Mouse (Mus musculus): ENCODE measurements around the gene Trim52. TPM values are rescaled to one million over a fixed set of nuclear protein-coding genes. Genes with fewer than 3 reads are reported as not detected.

Gene Trim52
- polyA plus RNA-seq, 1 experiment from 2014 or later = not detected

DNA sequence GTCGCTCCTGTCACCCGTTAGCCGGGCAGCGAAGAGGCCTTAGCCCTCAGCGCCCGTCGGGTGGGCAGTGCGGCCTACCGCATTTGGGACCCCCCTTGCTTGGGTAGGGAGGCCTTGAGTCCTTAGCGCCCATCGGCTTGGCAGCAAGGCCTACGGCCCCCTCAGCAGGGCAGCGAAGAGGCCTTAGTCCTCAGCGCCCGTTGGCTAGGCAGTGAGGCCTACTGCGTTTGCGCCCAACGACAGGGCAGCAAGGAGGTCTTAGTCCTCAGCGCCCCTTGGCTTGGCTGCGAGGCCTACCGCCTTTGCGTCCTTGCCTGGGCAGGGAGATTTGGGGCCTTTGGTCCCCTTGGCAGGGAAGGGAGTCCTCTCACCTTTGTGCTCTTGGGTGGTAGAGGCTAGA, 427 bp downstream of the Trim52 start:
- H3K27ac ChIP-seq (ENCODE audit: low read length) = no peak overlapping the region
- H3K4me1 ChIP-seq (ENCODE audit: insufficient read depth, low read depth, low read length) = no peaks in the 10 kb centered on the region
- no peak overlapping the region for H3K4me2 ChIP-seq (replicated peaks; ENCODE audit: low read depth, low read length)
- ATAC-seq (no peak), DNase-seq (ENCODE audit: low spot score) (no peak)
- H3K9ac ChIP-seq (replicated peaks; ENCODE audit: low read depth) = no peak overlapping the region
- no peak overlapping the region for H3K4me3 ChIP-seq (ENCODE audit: low read depth, low read length)
- TF ChIP-seq EP300 (IDR thresholded peaks at IDR 0.05) = no peak
- no peak for TF ChIP-seq CTCF (IDR thresholded peaks at IDR 0.05)
- no peaks in the 10 kb centered on the region for H3K36me3 ChIP-seq (ENCODE audit: insufficient read depth, low read length)
- WGBS = 96% methylated on average over 22 of the region's 22 CpGs
- H3K9me3 ChIP-seq (ENCODE audit: low read length) = no peaks in the 10 kb centered on the region
- no peaks in the 10 kb centered on the region for H3K27me3 ChIP-seq (replicated peaks; ENCODE audit: insufficient read depth, low read length)

DNA sequence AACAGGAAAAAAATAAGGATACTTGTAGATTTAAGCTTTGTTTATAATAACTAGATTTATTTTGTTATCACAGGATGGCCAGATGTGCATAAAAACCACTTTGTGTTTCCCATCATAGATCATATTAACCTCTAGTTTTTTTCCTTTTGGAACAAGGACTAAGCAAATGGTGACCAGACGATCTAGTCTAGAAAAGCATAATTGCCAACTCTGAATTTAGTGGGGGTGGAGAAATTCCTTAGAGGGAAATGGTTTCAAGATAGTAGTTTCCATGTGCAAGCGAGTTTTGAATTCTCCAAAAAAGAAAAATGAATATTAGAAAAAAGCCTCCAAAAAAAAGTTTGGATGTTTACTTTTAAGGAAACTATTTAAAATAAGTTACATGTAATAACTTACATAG, 13.4 kb downstream of the Trim52 start:
- Histone ChIP-seq H3K4me1 (ENCODE audit: insufficient read depth, low read depth, low read length) (no peaks in the 10 kb centered on the region), H3K4me2 (replicated peaks; ENCODE audit: low read depth, low read length) (no peak overlapping the region), H3K9ac (replicated peaks; ENCODE audit: low read depth) (no peak overlapping the region), H3K27ac (ENCODE audit: low read length) (no peak overlapping the region), H3K36me3 (ENCODE audit: insufficient read depth, low read length) (no peaks in the 10 kb centered on the region), H3K27me3 (replicated peaks; ENCODE audit: insufficient read depth, low read length) (no peaks in the 10 kb centered on the region), H3K9me3 (ENCODE audit: low read length) (no peaks in the 10 kb centered on the region), H3K4me3 (ENCODE audit: low read depth, low read length) (no peak overlapping the region)
- 47% methylated on average over 2 of the region's 2 CpGs for WGBS
- TF ChIP-seq EP300 (IDR thresholded peaks at IDR 0.05) (no peak), CTCF (IDR thresholded peaks at IDR 0.05) (no peak)
- ATAC-seq = no peak
- DNase-seq (ENCODE audit: low spot score) = no peak

DNA sequence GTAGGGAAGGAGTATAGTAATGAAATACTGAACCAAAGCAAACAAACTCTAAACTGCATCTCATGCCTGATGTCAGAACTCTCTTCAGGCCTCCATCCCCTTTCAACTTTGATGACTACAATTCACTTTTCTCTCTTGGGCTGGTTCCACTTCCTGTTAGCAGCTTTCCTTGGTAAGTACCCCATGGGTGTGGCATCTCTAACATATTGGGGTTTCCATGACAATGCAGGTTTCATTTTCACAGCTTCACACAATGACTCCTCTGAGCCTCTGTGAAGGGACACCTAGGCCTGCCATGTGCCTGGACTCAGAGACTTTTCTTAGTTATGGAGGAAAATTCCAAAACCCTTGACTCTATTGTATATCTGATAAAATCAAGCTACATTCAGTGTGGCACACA, 30.3 kb downstream of the Trim52 start:
- no peak for DNase-seq (ENCODE audit: low spot score)
- Histone ChIP-seq H3K27ac (ENCODE audit: low read length) (no peak overlapping the region), H3K9me3 (ENCODE audit: low read length) (no peaks in the 10 kb centered on the region), H3K9ac (replicated peaks; ENCODE audit: low read depth) (no peak overlapping the region), H3K36me3 (ENCODE audit: insufficient read depth, low read length) (no peaks in the 10 kb centered on the region), H3K27me3 (replicated peaks; ENCODE audit: insufficient read depth, low read length) (no peaks in the 10 kb centered on the region), H3K4me1 (ENCODE audit: insufficient read depth, low read depth, low read length) (no peaks in the 10 kb centered on the region), H3K4me2 (replicated peaks; ENCODE audit: low read depth, low read length) (no peak overlapping the region), H3K4me3 (ENCODE audit: low read depth, low read length) (no peak overlapping the region)
- no peak for ATAC-seq
- TF ChIP-seq CTCF (IDR thresholded peaks at IDR 0.05) (no peak), EP300 (IDR thresholded peaks at IDR 0.05) (no peak)

DNA sequence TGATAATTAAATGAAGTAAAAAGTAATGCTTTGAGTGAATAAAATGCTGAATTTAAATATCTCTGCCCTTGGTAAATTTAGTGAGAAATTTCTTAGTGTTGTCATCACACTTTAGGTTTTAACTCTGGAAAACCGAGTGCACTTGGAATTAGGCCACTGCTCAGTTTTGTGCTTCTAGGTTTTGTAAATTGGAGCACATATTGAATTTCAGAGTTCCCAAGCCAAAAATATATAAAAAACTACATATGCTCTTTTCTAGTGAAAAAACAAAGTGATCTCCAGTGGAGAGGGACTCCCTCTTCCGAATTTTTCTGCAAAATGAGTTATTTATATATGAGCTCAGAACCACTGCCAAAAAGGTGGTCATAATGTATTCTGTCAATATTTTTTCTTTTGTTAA, 45.2 kb downstream of the Trim52 start:
- H3K27me3 ChIP-seq (replicated peaks; ENCODE audit: insufficient read depth, low read length) = no peaks in the 10 kb centered on the region
- H3K4me2 ChIP-seq (replicated peaks; ENCODE audit: low read depth, low read length) = no peak overlapping the region
- no peak overlapping the region for H3K4me3 ChIP-seq (ENCODE audit: low read depth, low read length)
- TF ChIP-seq EP300 (IDR thresholded peaks at IDR 0.05) (no peak), CTCF (IDR thresholded peaks at IDR 0.05) (no peak)
- WGBS = 54% methylated on average over 2 of the region's 2 CpGs
- 0 out of 2 replicates have a peak, but pooled peaks cover 4% of the 10 kb centered on the region for H3K4me1 ChIP-seq (ENCODE audit: insufficient read depth, low read depth, low read length)
- no peaks in the 10 kb centered on the region for H3K9me3 ChIP-seq (ENCODE audit: low read length)
- H3K27ac ChIP-seq (ENCODE audit: low read length) = no peak overlapping the region
- H3K36me3 ChIP-seq (ENCODE audit: insufficient read depth, low read length) = no peaks in the 10 kb centered on the region
- H3K9ac ChIP-seq (replicated peaks; ENCODE audit: low read depth) = no peak overlapping the region
- DNase-seq (ENCODE audit: low spot score) (no peak), ATAC-seq (no peak)

DNA sequence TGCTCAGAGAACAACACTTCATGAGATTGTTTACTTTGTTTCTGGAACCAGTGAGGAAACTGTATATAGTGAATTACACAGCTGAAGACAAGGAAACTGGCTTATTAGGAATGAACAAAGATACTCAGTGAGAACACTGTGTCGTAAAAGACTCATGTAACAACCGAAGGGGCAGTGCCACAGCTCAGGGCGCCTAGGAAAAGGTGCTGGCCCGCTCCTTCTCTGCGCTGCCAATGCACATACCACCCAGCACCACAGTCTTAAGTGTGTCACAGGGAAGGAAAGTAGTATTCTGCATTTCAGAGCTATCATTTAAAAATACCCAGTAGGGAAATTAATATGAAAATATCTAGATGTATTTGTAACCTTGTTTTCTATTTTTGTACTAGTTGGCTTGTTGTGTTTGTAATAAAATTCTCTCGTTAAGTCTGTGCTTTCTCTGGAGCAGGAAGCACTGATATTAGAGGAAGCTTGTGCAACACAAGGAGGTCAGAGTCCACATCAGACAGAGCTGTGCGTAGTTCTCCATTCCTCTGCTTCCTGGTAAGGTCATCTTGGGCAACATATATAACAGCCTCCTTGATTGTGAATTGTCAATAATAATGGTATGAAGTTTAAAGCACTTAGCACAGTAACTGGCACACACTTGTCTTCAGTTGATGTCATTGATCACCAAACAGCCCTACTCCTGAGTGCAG, 49.0 kb downstream of the Trim52 start:
- no peak overlapping the region for H3K27ac ChIP-seq (ENCODE audit: low read length)
- TF ChIP-seq EP300 (IDR thresholded peaks at IDR 0.05) (no peak), CTCF (IDR thresholded peaks at IDR 0.05) (no peak)
- ATAC-seq = no peak; the same call in 1 of the 2 replicates
- H3K9me3 ChIP-seq (ENCODE audit: low read length) = no peaks in the 10 kb centered on the region
- WGBS = 57% methylated on average over 7 of the region's 7 CpGs
- H3K4me3 ChIP-seq (ENCODE audit: low read depth, low read length) = no peak overlapping the region
- H3K9ac ChIP-seq (replicated peaks; ENCODE audit: low read depth) = no peak overlapping the region
- 0 out of 2 replicates have a peak, but pooled peaks cover 4% of the 10 kb centered on the region for H3K4me1 ChIP-seq (ENCODE audit: insufficient read depth, low read depth, low read length)
- DNase-seq (ENCODE audit: low spot score) = peak; percentile 36
- no peak overlapping the region for H3K4me2 ChIP-seq (replicated peaks; ENCODE audit: low read depth, low read length)
- H3K27me3 ChIP-seq (replicated peaks; ENCODE audit: insufficient read depth, low read length) = no peaks in the 10 kb centered on the region
- no peaks in the 10 kb centered on the region for H3K36me3 ChIP-seq (ENCODE audit: insufficient read depth, low read length)

DNA sequence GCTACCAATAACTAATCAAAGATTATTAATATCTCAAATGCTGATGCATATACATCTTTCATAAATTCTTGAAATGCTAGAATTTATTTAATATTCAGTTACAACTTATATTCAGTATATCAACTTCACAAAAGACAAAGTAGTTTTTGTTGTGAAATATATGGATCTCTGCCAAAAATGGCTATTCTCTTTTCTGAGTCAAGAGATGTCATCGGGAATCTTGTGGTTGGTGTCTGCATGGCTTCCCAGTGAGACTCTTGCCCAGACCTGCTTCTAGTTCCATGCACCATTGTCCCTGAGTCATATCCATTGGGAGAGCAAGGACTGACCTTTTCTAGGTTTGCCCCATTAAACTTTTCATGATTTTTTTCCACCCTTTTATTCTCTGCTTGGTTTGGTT, 50.5 kb downstream of the Trim52 start:
- Histone ChIP-seq H3K4me3 (ENCODE audit: low read depth, low read length) (no peak overlapping the region), H3K27me3 (replicated peaks; ENCODE audit: insufficient read depth, low read length) (no peaks in the 10 kb centered on the region), H3K4me1 (ENCODE audit: insufficient read depth, low read depth, low read length) (0 out of 2 replicates have a peak, but pooled peaks cover 4% of the 10 kb centered on the region), H3K27ac (ENCODE audit: low read length) (no peak overlapping the region), H3K36me3 (ENCODE audit: insufficient read depth, low read length) (no peaks in the 10 kb centered on the region), H3K4me2 (replicated peaks; ENCODE audit: low read depth, low read length) (no peak overlapping the region), H3K9me3 (ENCODE audit: low read length) (no peaks in the 10 kb centered on the region), H3K9ac (replicated peaks; ENCODE audit: low read depth) (no peak overlapping the region)
- WGBS = 43% methylated on average over 1 of the region's 1 CpGs
- DNase-seq (ENCODE audit: low spot score) (no peak), ATAC-seq (no peak)
- TF ChIP-seq EP300 (IDR thresholded peaks at IDR 0.05) (no peak), CTCF (IDR thresholded peaks at IDR 0.05) (no peak)
